Mouse (Mus musculus): ENCODE results near the gene Pon2. TPM values are rescaled to one million over a fixed set of nuclear protein-coding genes. Genes with fewer than 3 reads are reported as not detected.
"Not testable (repeated sequence)": the region's sequence is repeated elsewhere in the genome, so short reads cannot be mapped to it uniquely, and the experiment has no call there.

Gene Pon2
- total RNA-seq, 2 experiments from 2014 or later, result 21.4 to 22.1 TPM

- DNase-seq (ENCODE audit: extremely low spot score in 1 of 2, low spot score in 1 of 2), result no peak
Observed at GRCm38 (mm10) chr6:5234563-5234962, 63.7 kb downstream of the Pon2 start.

- DNase-seq (ENCODE audit: extremely low spot score in 1 of 2, low spot score in 1 of 2), result no peak
Observed at GRCm38 (mm10) chr6:5233812-5234211, 64.4 kb downstream of the Pon2 start.

DNA sequence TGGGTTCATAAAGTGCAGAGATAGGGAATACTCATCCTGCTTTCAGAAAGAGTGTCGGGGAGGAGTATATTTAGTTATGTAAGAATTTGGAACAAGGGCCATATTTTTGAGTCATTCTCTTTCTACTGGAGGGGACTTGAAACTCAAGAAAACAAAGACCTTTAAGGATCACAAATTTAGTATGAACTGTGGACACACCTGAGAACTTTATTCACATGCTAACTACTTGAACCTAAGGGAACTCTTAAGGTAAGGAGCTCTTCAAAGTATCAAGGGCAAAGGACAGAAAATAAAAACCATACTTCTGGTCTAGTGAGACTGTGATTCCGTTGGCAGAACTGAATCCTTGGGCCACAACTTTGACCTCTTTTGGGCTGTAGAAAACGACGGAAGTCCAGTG, 66.2 kb downstream of the Pon2 start:
- DNase-seq (ENCODE audit: extremely low spot score in 1 of 2, low spot score in 1 of 2), result no peak

- no peak for DNase-seq (ENCODE audit: extremely low spot score in 1 of 2, low spot score in 1 of 2)
Observed at GRCm38 (mm10) chr6:5230261-5230660, 68.0 kb downstream of the Pon2 start.

- not testable (repeated sequence) for DNase-seq (ENCODE audit: extremely low spot score in 1 of 2, low spot score in 1 of 2)
Observed at GRCm38 (mm10) chr6:5223551-5223950, 74.7 kb downstream of the Pon2 start.

- no peak for DNase-seq (ENCODE audit: extremely low spot score in 1 of 2, low spot score in 1 of 2)
Observed at GRCm38 (mm10) chr6:5222080-5222479, 76.2 kb downstream of the Pon2 start.

DNA sequence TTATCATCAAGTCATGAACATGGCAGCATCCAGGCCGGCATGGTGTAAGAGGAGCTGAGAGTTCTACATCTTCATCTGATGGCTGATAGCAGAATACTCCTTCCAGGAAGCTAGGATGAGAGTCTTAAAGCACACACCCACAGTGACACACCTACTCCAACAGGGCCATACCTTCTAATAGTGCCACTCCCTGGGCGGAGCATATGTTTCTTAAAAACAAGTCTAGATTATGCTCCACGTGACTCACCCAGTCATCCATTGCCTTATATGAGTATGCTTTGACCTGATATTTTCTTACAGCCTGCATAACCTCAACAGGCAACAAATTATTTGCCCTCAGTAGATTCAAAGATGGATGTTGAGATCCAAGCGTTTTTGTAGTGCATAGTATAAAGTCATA, 80.1 kb downstream of the Pon2 start:
- no peak for DNase-seq (ENCODE audit: extremely low spot score in 1 of 2, low spot score in 1 of 2)

Other genes with a start within 250 kb of the Pon2 start
- gene Pon1, start 104.5 kb downstream of the Pon2 start, total RNA-seq (2021), result not detected
- 1 to 10 TPM; 1.5 to 2.8 TPM for gene Pon3, start 42.2 kb downstream of the Pon2 start, total RNA-seq (2021)
- gene Asb4, start 84.9 kb upstream of the Pon2 start, total RNA-seq (2021), result under 1 TPM; 0.54 to 0.79 TPM
- gene Pdk4, start 197.9 kb upstream of the Pon2 start, total RNA-seq (2021), result 10 to 100 TPM; 11.1 to 14.1 TPM